Mouse (Mus musculus) forebrain, embryonic 15.5 days (tissue): ENCODE measurements around the gene Ccl19. TPM values are rescaled to one million over a fixed set of nuclear protein-coding genes. Genes with fewer than 3 reads are reported as not detected.
"Not testable (repeated sequence)": the region's sequence is repeated elsewhere in the genome, so short reads cannot be mapped to it uniquely, and the experiment has no call there.

Source experiments
- ATAC-seq: fragments of 200-750 bp; cut with Nextera tagmentation; replicated peaks from 2 replicates; pipeline ENCODE4 v1.8.0; 2017; ENCODE audit warnings: mild to moderate bottlenecking, moderate TSS enrichment, moderate library complexity
- H3K27ac ChIP-seq: fragments of 300-500 bp; sonication (generic); replicated peaks from 2 replicates; pipeline ENCODE4 v1.5.1; 2015; ENCODE audit warnings: mild to moderate bottlenecking, inconsistent platforms
- H3K27me3 ChIP-seq: fragments of 300-500 bp; sonication (generic); 2 replicates; pipeline ENCODE4 v1.6.1; 2015; ENCODE audit warnings: inconsistent platforms
- H3K36me3 ChIP-seq: fragments of 300-500 bp; sonication (generic); 2 replicates; pipeline ENCODE4 v1.6.1; 2015; ENCODE audit warnings: mild to moderate bottlenecking, inconsistent platforms
- H3K4me1 ChIP-seq: fragments of 300-500 bp; sonication (generic); 2 replicates; pipeline ENCODE4 v1.6.1; 2015; ENCODE audit warnings: inconsistent platforms
- H3K4me2 ChIP-seq: fragments of 300-500 bp; sonication (generic); replicated peaks from 2 replicates; pipeline ENCODE4 v1.6.1; 2015; ENCODE audit warnings: mild to moderate bottlenecking, inconsistent platforms
- H3K4me3 ChIP-seq: fragments of 300-500 bp; sonication (generic); 2 replicates; pipeline ENCODE4 v1.5.1; 2015; ENCODE audit warnings: mild to moderate bottlenecking, inconsistent platforms
- H3K9ac ChIP-seq: fragments of 300-500 bp; sonication (generic); replicated peaks from 2 replicates; pipeline ENCODE4 v1.6.1; 2015; ENCODE audit warnings: mild to moderate bottlenecking, inconsistent platforms
- H3K9me3 ChIP-seq: fragments of 300-500 bp; sonication (generic); 2 replicates; pipeline ENCODE4 v1.6.1; 2016; ENCODE audit warnings: inconsistent platforms
- WGBS: fragments of 180-500 bp; shearing (Covaris S2); methylation state at CpG from one replicate; pipeline ENCODE4 v1.1.7; 2015; ENCODE audit warnings: mixed read lengths; 5-methylcytosine and 5-hydroxymethylcytosine counted together
- polyA plus RNA-seq: library from polyadenylated mRNA; unstranded; fragments of >200 nt; fragmentation: Nextera tagmentation; extraction: Ambion mirVana; gene quantifications from 2 replicates; pipeline ENCODE4 v1.2.1, GENCODE M21; 2015

The Ccl19 gene
- 0.43 and 0.51 TPM in 2 replicates for polyA plus RNA-seq

GRCm38 (mm10) chr4:42756477-42756876 is at the start of gene Ccl19:
Gene Ccl19, minus strand, starts transcription at chr4:42756577.
- ATAC-seq, H3K27ac ChIP-seq, H3K4me1 ChIP-seq, H3K4me2 ChIP-seq, H3K9ac ChIP-seq, H3K9me3 ChIP-seq, H3K36me3 ChIP-seq, H3K4me3 ChIP-seq, H3K27me3 ChIP-seq: not testable (repeated sequence)
- no CpG with 5 or more reads among the region's 6 CpGs for WGBS

- WGBS, result no CpG with 5 or more reads among the region's 5 CpGs
- H3K9me3 ChIP-seq, H3K36me3 ChIP-seq, H3K4me3 ChIP-seq, H3K27ac ChIP-seq, H3K4me1 ChIP-seq, H3K9ac ChIP-seq, H3K4me2 ChIP-seq, H3K27me3 ChIP-seq, ATAC-seq: not testable (repeated sequence)
These were observed 17.5 kb upstream of the Ccl19 start, which contains the start of gene Ccl21a for GRCm38 (mm10) chr4:42773893-42774292. Gene Ccl21a, minus strand, starts transcription at chr4:42773993.

- H3K4me3 ChIP-seq, H3K9ac ChIP-seq, H3K4me2 ChIP-seq, H3K9me3 ChIP-seq, H3K27me3 ChIP-seq, H3K27ac ChIP-seq, ATAC-seq, H3K4me1 ChIP-seq, H3K36me3 ChIP-seq: not testable (repeated sequence)
- WGBS, result no CpG with 5 or more reads among the region's 13 CpGs
These were observed 21.1 kb downstream of the Ccl19 start, which contains the start of gene 4930578G10Rik for GRCm38 (mm10) chr4:42735245-42735644. Gene 4930578G10Rik, plus strand, starts transcription at chr4:42735545.

Other genes with a start within 250 kb of the Ccl19 start
- not detected in 2 replicates for gene Fam205a2, start 228.4 kb downstream of the Ccl19 start, polyA plus RNA-seq
- gene Gm10591, start 144.4 kb downstream of the Ccl19 start, polyA plus RNA-seq, result not detected in 2 replicates
- not detected in 2 replicates for gene Gm2564, start 126.9 kb downstream of the Ccl19 start, polyA plus RNA-seq
- not detected in 2 replicates for gene Ccl27b, start 101.3 kb downstream of the Ccl19 start, polyA plus RNA-seq
- not detected in 2 replicates for gene Il11ra2, start 94.7 kb downstream of the Ccl19 start, polyA plus RNA-seq
- 0.70 and 0.98 TPM in 2 replicates for gene 4930578G10Rik, start 21.0 kb downstream of the Ccl19 start, polyA plus RNA-seq
- gene Ccl21a, start 17.4 kb upstream of the Ccl19 start, polyA plus RNA-seq, result 0.59 and 0.80 TPM in 2 replicates
- 0.05 TPM in 1 of 2 replicates, not detected in the other for gene Fam205a1, start 97.3 kb upstream of the Ccl19 start, polyA plus RNA-seq
- 0.41 and 0.51 TPM in 2 replicates for gene Gm12394, start 100.2 kb upstream of the Ccl19 start, polyA plus RNA-seq
- 1.6 and 1.8 TPM in 2 replicates for gene Fam205c, start 117.7 kb upstream of the Ccl19 start, polyA plus RNA-seq
- gene Phf24, start 160.1 kb upstream of the Ccl19 start, polyA plus RNA-seq, result 20.5 and 22.2 TPM in 2 replicates
- gene Dnajb5, start 193.2 kb upstream of the Ccl19 start, polyA plus RNA-seq, result 49.3 and 55.1 TPM in 2 replicates
- gene 1700022I11Rik, start 213.0 kb upstream of the Ccl19 start, polyA plus RNA-seq, result 0.41 TPM in 2 replicates
- gene Vcp, start 243.9 kb upstream of the Ccl19 start, polyA plus RNA-seq, result 505 and 521 TPM in 2 replicates